Mouse (Mus musculus) MEL (cell line): ENCODE measurements around the gene Jpt1. TPM values are rescaled to one million over a fixed set of nuclear protein-coding genes. Genes with fewer than 3 reads are reported as not detected.

Experiments used
- DNase-seq: peaks from one replicate; pipeline ENCODE4 v3.0.0; 2011; ENCODE audit warnings: low read depth, low spot score
- H3K27ac ChIP-seq: 2 replicates; pipeline ENCODE4 v1.5.1; 2012; ENCODE audit warnings: low read depth, mild to moderate bottlenecking, control low read depth, low read length, moderate library complexity; ENCODE audit not compliant: control insufficient read depth
- H3K27me3 ChIP-seq, 2 experiments: fragments of 150-350 bp in 1 of 2; sonication (generic) in 1 of 2; 2 replicates each; pipeline ENCODE4 v1.6.1; 2012; ENCODE audit warnings: low read length in 2 of 2, mild to moderate bottlenecking in 2 of 2, improper control_type of control experiment in 1 of 2, moderate library complexity in 1 of 2; ENCODE audit not compliant: insufficient read depth in 2 of 2, control insufficient read depth in 1 of 2
- H3K36me3 ChIP-seq, 2 experiments: 2 replicates each; pipeline ENCODE4 v1.6.1; 2012 to 2014; ENCODE audit warnings: low read length in 2 of 2, improper control_type of control experiment in 1 of 2, inconsistent platforms in 1 of 2, mild to moderate bottlenecking in 1 of 2; ENCODE audit not compliant: insufficient read depth in 2 of 2, control insufficient read depth in 1 of 2
- H3K4me1 ChIP-seq, 2 experiments: fragments of 150-350 bp in 1 of 2; sonication (generic) in 1 of 2; 2 replicates each; pipeline ENCODE4 v1.6.1; 2012; ENCODE audit warnings: low read length in 2 of 2, improper control_type of control experiment in 1 of 2, mild to moderate bottlenecking in 1 of 2; ENCODE audit not compliant: insufficient read depth in 2 of 2, control insufficient read depth in 1 of 2
- H3K4me3 ChIP-seq, 2 experiments: fragments of 150-350 bp in 1 of 2; sonication (generic) in 1 of 2; 2 replicates each; pipeline ENCODE4 v1.5.1; 2012; ENCODE audit warnings: low read depth in 2 of 2, low read length in 2 of 2, mild to moderate bottlenecking in 2 of 2, moderate library complexity in 2 of 2, control low read depth in 1 of 2, improper control_type of control experiment in 1 of 2; ENCODE audit not compliant: control insufficient read depth in 1 of 2, insufficient read depth in 1 of 2
- H3K79me2 ChIP-seq: 2 replicates; pipeline ENCODE4 v1.6.1; 2012; ENCODE audit warnings: mild to moderate bottlenecking, low read length, moderate library complexity; ENCODE audit not compliant: control insufficient read depth, poor library complexity, insufficient read depth
- H3K9ac ChIP-seq: 2 replicates; pipeline ENCODE4 v1.6.1; 2012; ENCODE audit warnings: low read depth, mild to moderate bottlenecking, control low read depth, low read length, moderate library complexity; ENCODE audit not compliant: control insufficient read depth, poor library complexity, severe bottlenecking
- H3K9me3 ChIP-seq: fragments of 150-350 bp; sonication (generic); replicated peaks from 2 replicates; pipeline ENCODE4 v1.6.1; 2012; ENCODE audit warnings: mild to moderate bottlenecking, low read length, improper control_type of control experiment, moderate library complexity; ENCODE audit not compliant: insufficient read depth
- CHD1 ChIP-seq: IDR thresholded peaks from 2 replicates; pipeline ENCODE4 v1.6.1; 2012; ENCODE audit warnings: low read depth, mild to moderate bottlenecking, inconsistent platforms, low read length, improper control_type of control experiment
- CHD2 ChIP-seq: IDR thresholded peaks from 2 replicates; pipeline ENCODE4 v1.6.1; 2011; ENCODE audit warnings: low read length, improper control_type of control experiment
- CTCF ChIP-seq, 3 experiments: IDR thresholded peaks in 2 of 3; conservative IDR thresholded peaks in 1 of 3; 2 replicates each; pipeline ENCODE4 v1.5.1; 2011 to 2012; ENCODE audit warnings: low read length in 3 of 3, low read depth in 2 of 3, mild to moderate bottlenecking in 2 of 3, improper control_type of control experiment in 1 of 3, inconsistent platforms in 1 of 3, mixed read lengths in 1 of 3, moderate library complexity in 1 of 3; ENCODE audit not compliant: control insufficient read depth in 1 of 3, insufficient read depth in 1 of 3, poor library complexity in 1 of 3, severe bottlenecking in 1 of 3
- E2F4 ChIP-seq: IDR thresholded peaks from 2 replicates; pipeline ENCODE4 v1.6.1; 2011; ENCODE audit warnings: low read depth, low read length, improper control_type of control experiment, borderline replicate concordance
- ELF1 ChIP-seq: IDR thresholded peaks from 2 replicates; pipeline ENCODE4 v1.6.1; 2014; ENCODE audit warnings: low read depth, mild to moderate bottlenecking, inconsistent platforms, low read length, improper control_type of control experiment, moderate library complexity
- GABPA ChIP-seq: IDR thresholded peaks from 2 replicates; pipeline ENCODE4 v1.6.1; 2012; ENCODE audit warnings: low read depth, mild to moderate bottlenecking, inconsistent platforms, low read length, improper control_type of control experiment, moderate library complexity
- GATA1 ChIP-seq: IDR thresholded peaks from 2 replicates; pipeline ENCODE4 v1.6.1; 2011; ENCODE audit warnings: low read depth, low read length, improper control_type of control experiment
- JUND ChIP-seq: IDR thresholded peaks from 2 replicates; pipeline ENCODE4 v1.6.1; 2011; ENCODE audit warnings: low read depth, mild to moderate bottlenecking, improper control_type of control experiment, low read length
- KAT2A ChIP-seq: conservative IDR thresholded peaks from 2 replicates; pipeline ENCODE4 v1.6.1; 2012; ENCODE audit warnings: low read depth, low read length, improper control_type of control experiment, inconsistent platforms
- MAX ChIP-seq: IDR thresholded peaks from 2 replicates; pipeline ENCODE4 v1.6.1; 2011; ENCODE audit warnings: low read length, improper control_type of control experiment
- POLR2AphosphoS5 ChIP-seq: IDR thresholded peaks from 2 replicates; pipeline ENCODE4 v1.6.1; 2012; ENCODE audit warnings: low read depth, borderline replicate concordance, mild to moderate bottlenecking, inconsistent platforms, low read length, moderate library complexity, mixed read lengths
- TAL1 ChIP-seq: IDR thresholded peaks from 2 replicates; pipeline ENCODE4 v1.6.1; 2012; ENCODE audit warnings: mild to moderate bottlenecking, inconsistent platforms, low read length, moderate library complexity, mixed read lengths
- TCF12 ChIP-seq: IDR thresholded peaks from 2 replicates; pipeline ENCODE4 v1.6.1; 2014; ENCODE audit warnings: low read depth, mild to moderate bottlenecking, inconsistent platforms, low read length, improper control_type of control experiment, moderate library complexity
- UBTF ChIP-seq: IDR thresholded peaks from 2 replicates; pipeline ENCODE4 v1.6.1; 2012; ENCODE audit warnings: low read depth, mild to moderate bottlenecking, inconsistent platforms, low read length, improper control_type of control experiment, moderate library complexity, borderline replicate concordance; ENCODE audit not compliant: insufficient read depth
- ZKSCAN1 ChIP-seq: IDR thresholded peaks from 2 replicates; pipeline ENCODE4 v1.6.1; 2012; ENCODE audit warnings: low read depth, mild to moderate bottlenecking, inconsistent platforms, low read length, improper control_type of control experiment, moderate library complexity
- ZMIZ1 ChIP-seq: IDR thresholded peaks from 2 replicates; pipeline ENCODE4 v1.6.1; 2012; ENCODE audit warnings: low read depth, mild to moderate bottlenecking, inconsistent platforms, low read length, improper control_type of control experiment, moderate library complexity
- ZNF384 ChIP-seq: IDR thresholded peaks from 2 replicates; pipeline ENCODE4 v1.6.1; 2012; ENCODE audit warnings: low read depth, mild to moderate bottlenecking, inconsistent platforms, low read length, improper control_type of control experiment
- polyA plus RNA-seq, 2 experiments: library from polyadenylated mRNA; stranded (reverse) in 1 of 2; unstranded in 1 of 2; fragments of >175 nt in 1 of 2; fragments of >200 nt in 1 of 2; gene quantifications; 2 replicates each; pipeline versions ENCODE4 v1.2.1 to v1.2.4; 2012; ENCODE audit warnings: low replicate concordance in 2 of 2, low read depth in 1 of 2; ENCODE audit not compliant: insufficient read length in 2 of 2, insufficient read depth in 1 of 2, missing spikeins in 1 of 2
- total RNA-seq: library from RNA; depleted of rRNA; stranded (reverse); fragments of 300-350 nt; gene quantifications from 2 replicates; pipeline ENCODE4 v1.2.3, GENCODE M21; 2012

The Jpt1 gene
- total and polyA plus RNA-seq, 3 experiments = 353 to 382 TPM; not detected in 1

DNA sequence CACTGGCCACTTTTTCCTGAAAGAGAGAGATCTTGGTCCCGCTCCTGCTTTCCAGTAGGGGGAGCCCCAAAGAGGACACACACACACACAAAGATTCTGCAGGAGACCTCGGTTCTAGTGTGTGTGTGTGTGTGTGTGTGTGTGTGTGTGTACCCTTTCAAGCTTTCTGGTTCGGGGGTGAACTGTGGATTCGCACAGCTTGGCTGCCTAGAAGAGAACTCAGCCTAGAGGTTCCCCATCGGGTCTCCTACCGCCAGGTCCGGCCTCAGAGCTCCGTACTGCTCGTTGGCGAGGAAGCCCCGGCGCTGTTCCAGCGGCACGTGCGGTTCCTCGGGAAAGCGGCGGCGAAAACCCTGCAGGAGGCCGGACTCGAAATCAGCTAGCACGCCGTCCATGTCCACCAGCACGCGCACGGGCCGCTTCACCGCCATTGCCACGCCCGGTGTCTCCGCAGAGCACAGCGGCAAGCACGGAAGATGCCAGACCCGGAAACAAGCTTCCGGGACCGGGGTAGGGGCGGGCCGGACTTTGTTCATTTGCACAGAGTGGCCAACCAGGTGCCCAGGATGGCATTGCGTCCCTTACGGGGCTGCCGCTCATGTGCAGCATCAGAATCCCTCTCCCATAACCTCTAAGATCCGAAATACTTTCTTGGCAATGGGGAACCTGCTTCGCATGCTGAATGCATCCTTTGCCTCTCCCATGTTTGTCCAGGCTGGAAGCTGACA, 22.7 kb downstream of the Jpt1 start, which contains the start of gene Nt5c (continued):
- TF ChIP-seq TCF12 (peak; percentile 45; the same call in 1 of the 2 replicates), POLR2AphosphoS5 (no peak), CHD2 (no peak), JUND (no peak)

DNA sequence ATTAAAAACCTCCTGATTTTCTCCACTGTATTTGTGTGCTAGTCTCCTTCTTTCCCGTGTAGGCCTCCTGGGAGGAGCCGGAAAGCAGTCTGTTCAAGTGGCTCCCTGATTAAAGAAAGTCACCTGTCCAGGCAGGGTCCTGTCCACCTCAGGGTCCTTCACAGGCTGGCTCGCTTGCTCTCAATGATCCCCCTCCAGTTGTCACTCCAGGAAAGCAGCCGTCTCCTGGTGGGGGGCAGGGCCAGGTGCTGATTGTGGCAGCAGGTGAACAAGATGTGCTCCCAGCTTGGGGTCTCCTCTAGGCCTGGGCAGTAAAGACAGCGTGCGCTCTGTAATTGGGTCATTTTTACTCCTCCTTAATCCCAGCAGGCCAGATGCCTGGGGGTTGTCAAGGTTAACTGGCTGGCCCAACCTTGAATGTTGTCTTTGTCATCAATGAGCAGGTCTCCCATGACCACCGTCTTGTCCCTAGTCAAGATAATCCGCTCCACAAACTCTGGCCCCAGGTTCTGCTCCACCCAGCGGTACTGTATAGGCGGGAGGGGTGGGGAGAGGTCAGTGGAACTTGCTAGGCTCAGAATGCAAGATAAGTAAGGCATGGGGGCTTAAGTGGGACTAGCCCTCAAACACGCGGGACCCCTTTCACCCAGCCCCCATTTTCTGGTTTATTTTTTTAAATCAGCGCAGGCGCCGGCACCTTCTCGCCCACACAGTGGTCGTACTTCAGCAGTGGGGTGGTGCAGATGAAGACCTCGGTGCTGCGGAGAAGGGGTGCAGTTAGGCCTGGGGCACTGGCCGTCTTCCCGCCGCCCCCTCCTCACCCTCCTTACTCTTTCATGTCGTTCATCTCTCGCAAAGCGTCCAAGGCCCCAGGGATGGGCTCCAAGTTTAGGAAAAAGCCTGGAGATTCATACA, 23.5 kb downstream of the Jpt1 start:
- Histone ChIP-seq H3K79me2 (peaks cover 13% of the 10 kb centered on the region), H3K9me3 (no peaks in the 10 kb centered on the region), H3K27ac (no peak overlapping the region), H3K9ac (peak overlapping the region; percentile 74), H3K36me3 (0 out of 4 replicates have a peak, but pooled peaks cover 0 to 3% of the 10 kb centered on the region in 2 experiments), H3K27me3 (no peaks in the 10 kb centered on the region), H3K4me3 (peak overlapping the region in 1 of 2 experiments; percentile 83; a peak in 3 of 4 replicates), H3K4me1 (peaks cover 2 to 12% of the 10 kb centered on the region in 2 experiments; a peak in 3 of 4 replicates)
- no peak for DNase-seq
- no peak for TF ChIP-seq CHD1
- no peak for TF ChIP-seq POLR2AphosphoS5
- no peak for TF ChIP-seq CTCF (IDR thresholded peaks at IDR 0.05 in 2 of 3, conservative IDR thresholded peaks at IDR 0.05 in 1 of 3; ENCODE audit: control insufficient read depth in 1 of 3, insufficient read depth in 1 of 3, low read depth in 2 of 3, low read length in 3 of 3, poor library complexity in 1 of 3, severe bottlenecking in 1 of 3)
- TF ChIP-seq ZKSCAN1 = no peak
- no peak for TF ChIP-seq CHD2
- no peak for TF ChIP-seq TAL1
- TF ChIP-seq JUND = no peak
- TF ChIP-seq MAX = no peak
- TF ChIP-seq GATA1 = no peak
- TF ChIP-seq UBTF = no peak
- TF ChIP-seq GABPA = no peak

DNA sequence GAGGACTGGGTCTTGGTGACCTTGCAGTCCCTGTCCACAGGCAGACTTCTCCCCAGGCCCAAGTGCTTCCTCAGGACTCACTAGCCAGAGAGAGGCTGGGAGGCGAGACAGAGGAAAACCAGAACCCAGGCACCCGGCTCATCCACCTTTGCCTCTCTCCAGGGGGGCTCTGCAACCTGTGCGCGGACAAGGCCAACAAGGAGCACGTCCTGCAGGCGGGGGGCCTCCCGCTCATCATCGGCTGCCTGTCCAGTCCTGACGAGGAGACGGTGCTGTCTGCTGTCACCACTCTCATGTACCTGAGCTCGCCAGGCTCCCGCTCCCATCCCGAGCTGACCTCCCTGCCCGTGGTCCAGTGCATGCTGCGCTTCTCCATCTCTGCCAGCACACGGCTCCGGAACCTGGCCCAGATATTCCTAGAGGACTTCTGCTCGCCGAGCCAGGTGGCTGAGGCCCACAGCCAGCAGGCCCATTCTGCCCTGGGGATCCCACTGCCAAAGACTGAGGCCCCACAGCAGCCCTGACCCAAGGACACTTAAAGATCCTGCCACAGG, 25.6 kb downstream of the Jpt1 start:
- DNase-seq = no peak
- no peaks in the 10 kb centered on the region for H3K9me3 ChIP-seq
- H3K79me2 ChIP-seq = peaks cover 13% of the 10 kb centered on the region
- H3K27ac ChIP-seq = no peak overlapping the region
- no peak overlapping the region for H3K4me3 ChIP-seq
- 0 out of 4 replicates have a peak, but pooled peaks cover 0 to 3% of the 10 kb centered on the region in 2 experiments for H3K36me3 ChIP-seq
- TF ChIP-seq ZNF384 (no peak), ZMIZ1 (no peak), E2F4 (no peak), ELF1 (no peak), KAT2A (no peak), CHD2 (no peak)
- H3K4me1 ChIP-seq = peaks cover 2 to 12% of the 10 kb centered on the region in 2 experiments; a peak in 3 of 4 replicates
- H3K9ac ChIP-seq = no peak overlapping the region
- no peaks in the 10 kb centered on the region for H3K27me3 ChIP-seq
